Mouse (Mus musculus) embryonic fibroblast, embryonic 13.5 days (primary cell): Measurements from ENCODE around the gene Kcne4. TPM values are rescaled to one million over a fixed set of nuclear protein-coding genes. Genes with fewer than 3 reads are reported as not detected.
"Not testable (repeated sequence)": the region's sequence is repeated elsewhere in the genome, so short reads cannot be mapped to it uniquely, and the experiment has no call there.

Experiments
- H3K27ac ChIP-seq: 2 replicates; pipeline ENCODE4 v1.5.1; 2012; ENCODE audit warnings: low read length, control low read depth, inconsistent platforms; ENCODE audit not compliant: insufficient read depth
- H3K4me1 ChIP-seq: 2 replicates; pipeline ENCODE4 v1.6.1; 2011; ENCODE audit warnings: low read length; ENCODE audit not compliant: control insufficient read depth, insufficient read depth
- H3K4me3 ChIP-seq: 2 replicates; pipeline ENCODE4 v1.5.1; 2011; ENCODE audit warnings: mild to moderate bottlenecking, control low read depth, low read length; ENCODE audit not compliant: insufficient read depth
- CTCF ChIP-seq: IDR thresholded peaks from 2 replicates; pipeline ENCODE4 v1.5.1; 2011; ENCODE audit warnings: mild to moderate bottlenecking, control low read depth, low read length, moderate library complexity, borderline replicate concordance; ENCODE audit not compliant: insufficient read depth
- POLR2A ChIP-seq: IDR thresholded peaks from 2 replicates; pipeline ENCODE4 v1.6.1; 2011; ENCODE audit warnings: low read depth, mild to moderate bottlenecking, control low read depth, low read length, moderate library complexity
- polyA plus RNA-seq: library from polyadenylated mRNA; stranded (reverse); fragments of >200 nt; gene quantifications from 2 replicates; pipeline ENCODE4 v1.2.4, GENCODE M21; 2011; ENCODE audit warnings: low read depth; ENCODE audit not compliant: missing spikeins, insufficient read length

The Kcne4 gene
- polyA plus RNA-seq, result 4.8 and 11.2 TPM in 2 replicates

GRCm38 (mm10) chr1:78816639-78817038 lies at the start of gene Kcne4:
Gene Kcne4 (plus strand): TSS chr1:78816758.
- H3K4me1 ChIP-seq, result peaks cover 11% of the 10 kb centered on the region
- peak within 1 kb of the TSS; percentile 2; the same call in 1 of the 2 replicates for H3K27ac ChIP-seq
- TF ChIP-seq CTCF (no peak), POLR2A (peak; percentile 54; the same call in 1 of the 2 replicates)
- 0 out of 2 replicates have a peak within 1 kb of the TSS, but pooled peaks have one; percentile 7 for H3K4me3 ChIP-seq

DNA sequence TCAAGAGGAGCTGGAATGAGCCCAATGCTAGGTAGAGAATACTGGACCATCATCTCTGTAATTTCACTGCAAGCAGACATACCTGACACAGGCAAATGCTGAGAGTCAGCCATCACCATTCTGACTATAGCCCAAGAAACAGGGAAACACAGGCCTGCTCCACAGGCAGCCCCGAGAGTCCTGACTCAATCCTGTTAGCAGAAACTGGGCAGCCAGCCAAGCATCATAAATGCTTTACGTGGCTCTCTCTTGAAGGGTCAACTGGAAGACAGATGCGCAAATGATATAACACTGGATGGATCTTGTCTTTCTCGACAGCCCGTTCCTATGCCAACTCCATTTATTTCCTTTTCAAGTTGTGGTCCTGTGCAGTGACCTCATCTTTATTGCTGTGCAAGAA lies 34.7 kb upstream of the Kcne4 start:
- H3K4me3 ChIP-seq, result no peak overlapping the region
- H3K27ac ChIP-seq, result no peak overlapping the region
- TF ChIP-seq POLR2A, result no peak
- no peaks in the 10 kb centered on the region; the same call in 1 of the 2 replicates for H3K4me1 ChIP-seq

GRCm38 (mm10) chr1:78784936-78785335 lies 31.6 kb upstream of the Kcne4 start:
- not testable (repeated sequence) for H3K27ac ChIP-seq, H3K4me1 ChIP-seq, H3K4me3 ChIP-seq

DNA sequence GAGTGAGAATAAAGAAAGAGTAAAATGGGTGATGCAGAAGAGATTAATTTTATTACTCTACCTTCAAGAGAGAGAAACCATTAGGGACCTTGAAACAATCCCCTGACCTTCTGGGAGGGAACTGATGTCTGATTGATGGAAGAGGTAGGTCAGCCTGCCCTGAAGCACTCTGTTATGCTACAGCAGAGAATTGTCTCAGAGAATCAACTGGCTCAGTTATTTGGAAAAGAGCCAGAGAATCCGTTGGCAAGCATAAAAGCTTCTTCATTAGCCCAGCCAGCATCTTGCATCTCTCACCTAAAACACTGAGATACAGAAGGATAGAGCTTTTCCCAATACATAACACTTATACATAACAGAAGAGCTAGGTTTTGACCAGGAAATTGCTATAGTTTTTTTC lies 26.8 kb upstream of the Kcne4 start:
- no peaks in the 10 kb centered on the region for H3K4me1 ChIP-seq
- H3K4me3 ChIP-seq, result no peak overlapping the region
- TF ChIP-seq CTCF (no peak), POLR2A (no peak)
- no peak overlapping the region for H3K27ac ChIP-seq

DNA sequence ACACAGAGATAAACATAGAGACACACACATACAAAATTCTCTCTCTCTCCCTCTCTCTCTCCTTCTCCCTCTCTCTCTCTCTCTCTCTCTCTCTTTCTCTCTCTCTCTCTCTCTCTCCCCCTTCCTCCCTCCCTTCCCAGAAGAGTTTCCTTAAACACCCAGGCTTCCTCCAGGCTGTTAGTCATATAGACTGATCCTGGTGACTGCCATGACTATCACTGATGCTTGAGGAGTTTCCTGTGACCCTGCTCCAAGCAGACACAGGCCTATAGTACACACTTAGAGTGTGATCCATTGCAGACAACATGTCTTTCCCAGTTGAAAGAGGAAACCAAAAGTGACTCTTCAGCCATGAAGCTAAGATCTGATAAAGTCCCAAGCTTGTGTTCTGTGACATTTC lies 9.1 kb upstream of the Kcne4 start:
- H3K4me3 ChIP-seq, result no peak overlapping the region
- peaks cover 7% of the 10 kb centered on the region; the same call in 1 of the 2 replicates for H3K4me1 ChIP-seq
- no peak for TF ChIP-seq POLR2A
- TF ChIP-seq CTCF, result no peak
- H3K27ac ChIP-seq, result no peak overlapping the region

DNA sequence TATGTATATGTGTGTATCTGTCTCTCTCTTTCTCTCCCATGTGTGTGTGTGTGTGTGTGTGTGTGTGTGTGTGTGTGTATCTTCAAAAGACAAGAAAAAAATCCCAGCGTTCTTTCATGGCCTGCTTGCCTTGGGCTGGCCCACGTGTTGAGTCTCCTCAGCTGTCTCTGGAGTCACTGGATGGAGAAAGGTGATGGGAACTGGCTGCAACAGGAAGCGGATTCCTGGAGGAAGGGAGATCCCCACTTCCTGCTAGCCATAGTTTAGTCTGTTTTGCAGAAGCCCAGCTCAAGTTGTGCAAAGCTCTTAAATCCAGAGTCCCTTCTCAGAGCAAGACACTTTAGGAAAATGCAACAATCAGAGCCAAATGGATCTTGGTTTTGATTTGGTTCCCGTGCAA lies 6.7 kb upstream of the Kcne4 start:
- Histone ChIP-seq H3K4me3 (no peak overlapping the region), H3K27ac (no peak overlapping the region), H3K4me1 (peaks cover 7% of the 10 kb centered on the region; the same call in 1 of the 2 replicates)
- TF ChIP-seq POLR2A (no peak), CTCF (no peak)

DNA sequence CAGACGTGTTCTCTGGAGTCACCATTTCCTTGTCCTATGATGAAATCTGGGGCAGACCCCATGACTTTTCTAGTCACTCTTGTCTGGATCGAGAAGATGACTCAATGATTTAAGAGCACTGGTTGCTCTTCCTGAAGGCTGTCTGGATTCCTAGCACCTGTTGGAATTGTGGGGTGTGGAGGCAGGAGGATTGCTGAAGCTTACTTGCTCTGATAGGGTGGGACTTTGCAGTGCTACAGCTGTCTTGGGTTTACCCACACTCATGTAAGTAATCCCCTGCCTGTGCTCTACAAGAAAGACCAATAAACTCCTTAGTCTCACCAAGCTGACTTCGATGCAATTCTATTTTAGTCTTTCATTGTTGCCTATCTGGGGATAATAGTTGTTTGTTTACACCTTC lies 5.7 kb upstream of the Kcne4 start:
- Histone ChIP-seq H3K27ac (no peak overlapping the region), H3K4me3 (no peak overlapping the region), H3K4me1 (peaks cover 7% of the 10 kb centered on the region; the same call in 1 of the 2 replicates)
- TF ChIP-seq CTCF (no peak), POLR2A (no peak)

GRCm38 (mm10) chr1:78811975-78812490 lies 4.5 kb upstream of the Kcne4 start:
- Histone ChIP-seq H3K27ac (no peak overlapping the region), H3K4me1 (peaks cover 7% of the 10 kb centered on the region), H3K4me3 (no peak overlapping the region)
- TF ChIP-seq CTCF, result no peak
- no peak for TF ChIP-seq POLR2A

DNA sequence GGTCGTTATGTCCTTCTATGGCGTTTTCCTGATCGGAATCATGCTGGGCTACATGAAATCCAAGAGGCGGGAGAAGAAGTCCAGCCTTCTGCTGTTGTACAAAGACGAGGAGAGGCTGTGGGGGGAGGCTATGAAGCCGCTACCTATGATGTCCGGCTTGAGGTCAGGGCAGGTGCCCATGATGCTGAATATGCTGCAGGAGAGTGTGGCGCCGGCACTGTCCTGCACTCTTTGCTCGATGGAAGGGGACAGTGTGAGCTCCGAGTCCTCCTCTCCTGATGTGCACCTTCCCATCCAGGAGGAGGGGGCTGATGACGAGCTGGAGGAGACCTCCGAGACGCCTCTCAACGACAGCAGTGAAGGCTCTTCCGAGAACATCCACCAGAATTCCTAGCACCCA lies 1.2 kb downstream of the Kcne4 start:
- Histone ChIP-seq H3K27ac (no peak overlapping the region), H3K4me1 (peaks cover 5% of the 10 kb centered on the region), H3K4me3 (0 out of 2 replicates have a peak overlapping the region, but pooled peaks have one; percentile 7)
- TF ChIP-seq POLR2A (no peak), CTCF (no peak)

DNA sequence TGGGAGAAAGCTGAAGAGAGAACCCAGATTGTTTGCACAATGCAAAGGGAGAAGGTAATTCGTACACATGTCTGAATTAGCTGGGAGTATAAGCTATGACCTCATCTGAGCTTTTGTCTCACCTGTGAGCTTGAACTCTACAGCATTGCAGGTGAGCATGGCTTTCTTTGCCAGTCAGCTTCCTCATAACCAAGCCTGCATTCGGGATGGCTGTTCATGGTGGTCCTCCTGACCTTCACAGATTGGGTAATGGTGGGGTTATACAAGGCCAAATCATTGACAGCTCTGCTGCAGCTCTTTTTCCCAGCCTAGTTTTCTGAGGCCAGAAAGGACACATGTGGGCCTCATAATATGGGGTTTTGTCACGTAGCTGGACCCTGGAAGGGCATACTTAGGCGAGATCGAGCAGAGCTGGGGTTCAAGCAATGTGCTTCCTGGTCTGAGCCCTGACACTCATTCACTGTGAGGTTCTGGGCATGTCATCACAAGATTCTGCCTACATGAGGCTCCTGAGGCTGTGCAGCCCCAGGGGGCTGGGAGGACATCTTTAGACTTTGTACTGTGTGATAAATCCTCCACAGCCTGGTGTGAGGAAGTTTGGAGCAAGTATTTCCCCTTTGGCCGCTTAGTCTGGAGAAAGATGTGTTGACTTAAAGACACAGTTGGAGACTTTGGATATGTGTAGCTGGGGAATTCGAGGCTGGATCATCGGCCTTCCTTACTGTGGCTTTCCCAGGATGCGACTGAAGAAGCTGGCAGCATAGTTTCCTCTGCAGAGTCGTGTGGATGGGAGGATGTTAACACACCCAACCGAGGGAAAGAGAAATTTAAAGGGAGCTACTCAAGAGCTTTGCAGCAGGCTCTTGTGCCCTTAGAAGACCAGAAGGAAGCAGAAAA lies 2.3 kb downstream of the Kcne4 start:
- TF ChIP-seq POLR2A (0 out of 2 replicates have a peak, but pooled peaks have one; percentile 1), CTCF (no peak)
- Histone ChIP-seq H3K27ac (peak overlapping the region; percentile 70), H3K4me1 (peaks cover 5% of the 10 kb centered on the region), H3K4me3 (no peak overlapping the region)
